ENCODE assay signal across 8 mouse cellular contexts in genomic region chr6:91076249-91076648, GRCm38 (mm10). TPM values are rescaled to one million over a fixed set of nuclear protein-coding genes. Genes with fewer than 3 reads are reported as not detected.
DNase-seq lines count a peak whose midpoint lies in the region; ATAC-seq and TF ChIP-seq lines count a peak whose summit lies in the region.

No protein-coding gene starts in this region.

- no peaks in the 10 kb centered on the region for H3K4me1 ChIP-seq in kidney, adult 2 months (ENCODE audit: control insufficient read depth, insufficient read depth, low read length)
- no peaks in the 10 kb centered on the region for H3K4me1 ChIP-seq in kidney, embryonic 14.5 days (ENCODE audit: control insufficient read depth, insufficient read depth, low read length)
- H3K4me1 ChIP-seq in olfactory bulb, adult 2 months (ENCODE audit: control insufficient read depth, insufficient read depth, low read length), result peaks cover 23% of the 10 kb centered on the region

- no peak overlapping the region for H3K4me3 ChIP-seq in kidney, adult 2 months (ENCODE audit: insufficient read depth, low read depth, low read length)
- no peak overlapping the region for H3K4me3 ChIP-seq in kidney, embryonic 14.5 days (ENCODE audit: low read length)
- H3K4me3 ChIP-seq in olfactory bulb, adult 2 months (ENCODE audit: insufficient read depth, low read depth, low read length), result no peak overlapping the region

- no peaks in the 10 kb centered on the region for H3K36me3 ChIP-seq in kidney, adult 2 months (ENCODE audit: control insufficient read depth, insufficient read depth, low read length)
- H3K36me3 ChIP-seq in kidney, embryonic 14.5 days (ENCODE audit: control insufficient read depth, insufficient read depth, low read length), result 0 out of 2 replicates have a peak, but pooled peaks cover 3% of the 10 kb centered on the region

- no peaks in the 10 kb centered on the region for H3K27me3 ChIP-seq in kidney, adult 2 months (replicated peaks; ENCODE audit: control insufficient read depth, insufficient read depth, low read length)
- H3K27me3 ChIP-seq in kidney, embryonic 14.5 days (ENCODE audit: control insufficient read depth, insufficient read depth, low read length), result no peaks in the 10 kb centered on the region

- no peak for TF ChIP-seq POLR2A in kidney, adult 2 months (IDR thresholded peaks at IDR 0.05; ENCODE audit: low read depth, low read length)
- no peak for TF ChIP-seq POLR2A in olfactory bulb, adult 2 months (IDR thresholded peaks at IDR 0.05; ENCODE audit: insufficient read depth, low read depth, low read length)

- TF ChIP-seq CTCF in kidney, adult 2 months (conservative IDR thresholded peaks at IDR 0.05; ENCODE audit: insufficient read depth, insufficient read length, low read depth, low read length), result no peak
- no peak for TF ChIP-seq CTCF in olfactory bulb, adult 2 months (IDR thresholded peaks at IDR 0.05; ENCODE audit: insufficient read depth, low read depth, low read length)

- H3K27ac ChIP-seq in kidney, adult 2 months (ENCODE audit: insufficient read depth, low read depth, low read length), result no peak overlapping the region
- H3K27ac ChIP-seq in kidney, embryonic 14.5 days (ENCODE audit: low read depth, low read length), result no peak overlapping the region
- H3K27ac ChIP-seq in olfactory bulb, adult 2 months (ENCODE audit: insufficient read depth, low read depth, low read length), result peak overlapping the region; percentile 92

- 67% methylated on average over 9 of the region's 9 CpGs for WGBS in kidney, adult 2 months
- 78% methylated on average over 9 of the region's 9 CpGs for WGBS in kidney, embryonic 14.5 days
- WGBS in olfactory bulb, adult 2 months, result 26% methylated on average over 9 of the region's 9 CpGs

- H3K4me2 ChIP-seq in kidney, embryonic 14.5 days (replicated peaks; ENCODE audit: low read depth, low read length), result no peak overlapping the region

- ATAC-seq in kidney, embryonic 14.5 days (ENCODE audit: low FRiP score, low TSS enrichment), result no peak
- ATAC-seq in cerebellum, adult (ENCODE audit: insufficient number of reproducible peaks, low FRiP score, low TSS enrichment), result peak; percentile 63
- ATAC-seq in erythroid progenitor cell, adult 5-6 weeks (replicated peaks; ENCODE audit: low FRiP score, poor library complexity, severe bottlenecking), result no peak

- H3K9ac ChIP-seq in kidney, embryonic 14.5 days (ENCODE audit: low read depth, low read length), result no peak overlapping the region

- no peaks in the 10 kb centered on the region for H3K9me3 ChIP-seq in kidney, embryonic 14.5 days (ENCODE audit: control insufficient read depth, low read length)

- DNase-seq in kidney, adult 2 months, result peak; percentile 11
- peak; percentile 53 for DNase-seq in gastrocnemius, postnatal 10 days
- DNase-seq in layer of hippocampus, adult 8-10 months (ENCODE audit: low spot score in 2 of 2), result peak; percentile 73 to 84
- no peak for DNase-seq in spleen, adult 12 weeks (ENCODE audit: low spot score)

RNA-seq across cellular contexts. Expression of gene Nup210, which starts 40.4 kb away (rescaled TPM):
- 16.7 and 18.5 TPM in 2 replicates for polyA plus RNA-seq in kidney, adult 2 months (2012; rRNA removed)
- 13.1 and 30.6 TPM in 2 replicates for polyA plus RNA-seq in kidney, embryonic 14.5 days (2014; fragmentation: Nextera tagmentation; extraction: Ambion mirVana)
- total RNA-seq in gastrocnemius, postnatal 10 days (2021), result 10 to 100 TPM; 20.6 to 27.9 TPM
- total RNA-seq in layer of hippocampus, adult 8-10 months (2022), result 10 to 100 TPM; 17.1 to 30.9 (median 20.7) TPM
- polyA plus RNA-seq in olfactory bulb, adult 2 months (2012; ENCODE audit: insufficient read depth, insufficient read length, low replicate concordance, missing spikeins), result not detected in 2 replicates
- total RNA-seq in erythroid progenitor cell, adult 5-6 weeks (2015; ENCODE audit: low replicate concordance), result 240 and 274 TPM in 2 replicates
- total RNA-seq in erythroid progenitor cell, adult 5-6 weeks (2017; ENCODE audit: low replicate concordance), result 176 and 259 TPM in 2 replicates

Comparison
In these comparisons a context has a peak if more than half of its experiments do, and no peak if none do; other contexts are left out.
1. RNA of gene Nup210, which starts 40.4 kb away (total RNA-seq): 176 to 274 TPM in erythroid progenitor cell, adult 5-6 weeks; 20.6 to 27.9 TPM in gastrocnemius, postnatal 10 days and 17.1 to 30.9 TPM in layer of hippocampus, adult 8-10 months; every median in the first group is over 4 times any median in the second.